Mouse (Mus musculus): Measurements from ENCODE around the gene Alg3. TPM values are rescaled to one million over a fixed set of nuclear protein-coding genes. Genes with fewer than 3 reads are reported as not detected.

Alg3 gene
- polyA plus RNA-seq, 1 experiment, result 36.8 TPM

DNA sequence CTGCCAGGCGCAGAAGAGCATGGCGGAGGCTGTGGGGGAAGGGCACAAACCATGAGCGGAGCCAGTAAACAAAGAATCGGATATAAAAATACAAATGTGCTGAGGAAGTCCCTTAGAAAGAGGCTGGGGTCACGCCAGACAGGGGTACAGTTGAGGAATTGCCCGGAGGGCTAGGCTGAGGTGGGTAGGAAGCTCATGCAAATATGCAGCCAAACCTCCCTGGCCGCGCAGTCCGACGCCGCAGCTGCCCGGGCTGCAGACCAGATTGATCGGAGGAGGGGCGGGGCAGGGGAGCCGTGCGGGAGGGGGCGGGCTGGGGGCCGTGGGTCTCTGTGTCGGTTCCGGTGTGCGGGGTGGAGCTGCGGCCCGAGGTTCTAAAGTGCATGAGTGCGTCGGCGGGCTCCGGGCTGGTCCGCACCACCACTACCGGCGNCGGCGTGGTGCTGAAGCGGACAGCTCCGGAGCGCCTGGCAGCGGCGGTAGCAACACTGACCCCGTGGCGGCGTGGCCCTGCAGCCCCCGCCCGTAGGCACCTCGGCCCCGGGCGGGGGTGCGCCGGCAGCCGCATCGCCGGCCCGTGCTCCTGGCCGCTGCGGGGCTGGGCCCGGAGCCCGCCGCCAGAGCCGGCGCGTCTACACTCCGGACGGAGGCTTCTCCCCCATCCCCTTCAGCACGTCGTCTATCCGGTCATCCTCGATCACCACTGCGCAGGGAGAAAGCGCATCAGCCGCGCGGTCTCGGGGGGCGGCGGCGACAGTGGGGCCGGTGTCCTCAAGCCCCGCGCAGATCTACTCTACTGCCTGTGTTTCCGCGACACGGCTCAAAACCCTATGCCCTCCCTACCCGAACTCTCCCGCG, 8.2 kb upstream of the Alg3 start:
- no peaks in the 10 kb centered on the region for H3K27me3 ChIP-seq (ENCODE audit: control insufficient read depth, insufficient read depth, insufficient read length)
- H3K4me3 ChIP-seq, result peak overlapping the region; percentile 43
- TF ChIP-seq CEBPB (IDR thresholded peaks at IDR 0.05; ENCODE audit: insufficient read depth, poor library complexity, severe bottlenecking), result no peak
- TF ChIP-seq MAX (IDR thresholded peaks at IDR 0.05; ENCODE audit: low read depth), result no peak
- no peak for TF ChIP-seq TCF12 (IDR thresholded peaks at IDR 0.05; ENCODE audit: insufficient read depth, poor library complexity, severe bottlenecking)
- peak; percentile 7 for TF ChIP-seq POLR2A (IDR thresholded peaks at IDR 0.05; ENCODE audit: insufficient read length, low read depth)
- TF ChIP-seq MYOG (IDR thresholded peaks at IDR 0.05; ENCODE audit: control insufficient read depth in 1 of 3, insufficient read depth in 1 of 3, insufficient read length in 2 of 3, low read depth in 2 of 3), result no peak
- TF ChIP-seq MYOD1 (IDR thresholded peaks at IDR 0.05; ENCODE audit: control insufficient read depth in 1 of 3, insufficient read length in 2 of 3, low read depth in 2 of 3), result peak in 1 of 3 experiments; percentile 19
- no peak for TF ChIP-seq E2F4 (IDR thresholded peaks at IDR 0.05; ENCODE audit: insufficient read depth)
- TF ChIP-seq USF1 (IDR thresholded peaks at IDR 0.05; ENCODE audit: low read depth), result no peak
- peak; percentile 4 for TF ChIP-seq POLR2AphosphoS2 (IDR thresholded peaks at IDR 0.05; ENCODE audit: insufficient read length, low read depth)
- peak; percentile 83 for TF ChIP-seq REST (IDR thresholded peaks at IDR 0.05; ENCODE audit: insufficient read depth, insufficient read length)
- no peak for TF ChIP-seq TCF3 (IDR thresholded peaks at IDR 0.05; ENCODE audit: insufficient read length, low read depth)
- TF ChIP-seq SRF (IDR thresholded peaks at IDR 0.05; ENCODE audit: control insufficient read depth, insufficient read length, low read depth), result no peak
- peak overlapping the region; percentile 86 for H3K4me2 ChIP-seq (ENCODE audit: low read depth)
- no peaks in the 10 kb centered on the region for H3K79me2 ChIP-seq (ENCODE audit: control insufficient read depth, insufficient read depth)
- no peak overlapping the region for H3ac ChIP-seq (ENCODE audit: control insufficient read depth, insufficient read length)
- H3K36me3 ChIP-seq (ENCODE audit: control insufficient read depth, insufficient read depth), result no peaks in the 10 kb centered on the region

DNA sequence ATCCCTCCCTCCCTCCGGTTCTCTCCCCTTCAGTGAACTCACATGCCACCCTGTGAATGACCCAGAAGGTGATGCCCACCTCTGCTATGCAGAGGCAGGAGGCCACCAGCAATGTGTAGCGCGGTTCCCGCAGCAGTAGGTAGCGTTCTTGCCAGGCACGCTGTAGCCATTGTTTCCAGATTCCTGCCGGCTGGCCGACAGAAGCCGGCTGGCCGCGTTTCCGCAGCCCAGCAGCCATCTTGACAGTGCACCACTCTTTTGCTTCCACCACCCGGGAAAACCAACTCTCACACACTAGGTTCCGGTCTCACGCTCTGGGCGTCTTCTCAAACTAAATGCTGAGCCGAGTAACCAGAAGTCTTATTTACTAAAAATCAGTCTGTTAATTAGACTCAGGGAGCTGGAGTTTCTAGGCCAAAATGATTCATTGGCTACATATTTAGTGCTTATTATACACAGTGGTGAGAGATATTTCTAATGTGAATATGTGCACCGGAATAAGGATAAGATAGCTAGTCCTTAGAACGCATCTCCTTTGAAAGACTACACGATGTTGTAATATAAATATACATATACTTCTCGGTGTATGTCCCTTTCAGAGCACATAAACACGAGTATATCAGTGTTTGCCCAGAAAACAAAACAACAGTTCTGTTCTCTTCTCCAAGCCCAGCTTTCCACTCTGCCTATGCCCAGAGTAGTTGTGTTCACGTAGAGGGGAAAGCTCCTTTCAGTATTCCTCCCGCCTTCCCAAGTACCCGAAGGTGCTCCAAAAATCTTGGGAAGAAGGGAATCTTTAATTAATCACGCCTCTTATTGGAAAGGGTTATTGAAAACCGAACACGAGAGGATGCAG, 806 bp downstream of the Alg3 start:
- TF ChIP-seq MYOG (IDR thresholded peaks at IDR 0.05; ENCODE audit: control insufficient read depth in 1 of 3, insufficient read depth in 1 of 3, insufficient read length in 2 of 3, low read depth in 2 of 3), result peak in 1 of 3 experiments; percentile 57
- no peak for TF ChIP-seq SRF (IDR thresholded peaks at IDR 0.05; ENCODE audit: control insufficient read depth, insufficient read length, low read depth)
- no peak for TF ChIP-seq TCF12 (IDR thresholded peaks at IDR 0.05; ENCODE audit: insufficient read depth, poor library complexity, severe bottlenecking)
- TF ChIP-seq CEBPB (IDR thresholded peaks at IDR 0.05; ENCODE audit: insufficient read depth, poor library complexity, severe bottlenecking), result no peak
- TF ChIP-seq POLR2AphosphoS2 (IDR thresholded peaks at IDR 0.05; ENCODE audit: insufficient read length, low read depth), result peak; percentile 93
- TF ChIP-seq POLR2A (IDR thresholded peaks at IDR 0.05; ENCODE audit: insufficient read length, low read depth), result peak; percentile 99
- TF ChIP-seq MYOD1 (IDR thresholded peaks at IDR 0.05; ENCODE audit: control insufficient read depth in 1 of 3, insufficient read length in 2 of 3, low read depth in 2 of 3), result peak in 1 of 3 experiments; percentile 26
- peak; percentile 4 for TF ChIP-seq REST (IDR thresholded peaks at IDR 0.05; ENCODE audit: insufficient read depth, insufficient read length)
- TF ChIP-seq USF1 (IDR thresholded peaks at IDR 0.05; ENCODE audit: low read depth), result no peak
- TF ChIP-seq E2F4 (IDR thresholded peaks at IDR 0.05; ENCODE audit: insufficient read depth), result no peak
- TF ChIP-seq MAX (IDR thresholded peaks at IDR 0.05; ENCODE audit: low read depth), result peak; percentile 43
- TF ChIP-seq TCF3 (IDR thresholded peaks at IDR 0.05; ENCODE audit: insufficient read length, low read depth), result no peak
- Histone ChIP-seq H3ac (ENCODE audit: control insufficient read depth, insufficient read length) (peak overlapping the region; percentile 33), H3K4me3 (peak overlapping the region; percentile 71), H3K4me2 (ENCODE audit: low read depth) (peak overlapping the region; percentile 100), H3K79me2 (ENCODE audit: control insufficient read depth, insufficient read depth) (peaks cover 15% of the 10 kb centered on the region), H3K36me3 (ENCODE audit: control insufficient read depth, insufficient read depth) (no peaks in the 10 kb centered on the region), H3K27me3 (ENCODE audit: control insufficient read depth, insufficient read depth, insufficient read length) (no peaks in the 10 kb centered on the region)

DNA sequence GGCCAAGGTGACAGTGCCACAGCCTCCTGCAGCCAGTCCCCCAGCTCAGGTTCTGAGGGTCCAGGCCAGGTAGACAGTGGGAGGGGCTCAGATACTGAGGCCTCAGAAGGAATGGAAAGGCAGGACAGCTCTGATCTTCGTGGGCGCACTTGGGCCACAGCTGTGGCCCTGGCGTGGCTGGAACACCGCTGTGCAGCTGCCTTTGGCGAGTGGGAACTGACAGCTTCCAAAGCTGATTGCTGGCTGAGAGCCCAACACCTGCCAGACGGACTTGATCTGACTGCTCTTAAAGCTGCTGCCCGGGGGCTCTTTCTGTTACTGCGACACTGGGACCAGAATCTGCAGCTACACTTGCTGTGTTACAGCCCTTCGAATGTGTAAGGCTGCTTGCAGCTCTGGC, 6.8 kb downstream of the Alg3 start:
- H3K36me3 ChIP-seq (ENCODE audit: control insufficient read depth, insufficient read depth), result no peaks in the 10 kb centered on the region
- H3K4me3 ChIP-seq, result no peak overlapping the region
- TF ChIP-seq CEBPB (IDR thresholded peaks at IDR 0.05; ENCODE audit: insufficient read depth, poor library complexity, severe bottlenecking), result no peak
- no peak for TF ChIP-seq USF1 (IDR thresholded peaks at IDR 0.05; ENCODE audit: low read depth)
- TF ChIP-seq E2F4 (IDR thresholded peaks at IDR 0.05; ENCODE audit: insufficient read depth), result no peak
- TF ChIP-seq MYOD1 (IDR thresholded peaks at IDR 0.05; ENCODE audit: control insufficient read depth in 1 of 3, insufficient read length in 2 of 3, low read depth in 2 of 3), result peak in 2 of 3 experiments; percentile 65 to 80
- no peak for TF ChIP-seq TCF12 (IDR thresholded peaks at IDR 0.05; ENCODE audit: insufficient read depth, poor library complexity, severe bottlenecking)
- TF ChIP-seq TCF3 (IDR thresholded peaks at IDR 0.05; ENCODE audit: insufficient read length, low read depth), result no peak
- TF ChIP-seq POLR2AphosphoS2 (IDR thresholded peaks at IDR 0.05; ENCODE audit: insufficient read length, low read depth), result no peak
- TF ChIP-seq POLR2A (IDR thresholded peaks at IDR 0.05; ENCODE audit: insufficient read length, low read depth), result peak; percentile 7
- TF ChIP-seq SRF (IDR thresholded peaks at IDR 0.05; ENCODE audit: control insufficient read depth, insufficient read length, low read depth), result no peak
- no peak for TF ChIP-seq MAX (IDR thresholded peaks at IDR 0.05; ENCODE audit: low read depth)
- peak; percentile 28 to 74 (median 67) for TF ChIP-seq MYOG (IDR thresholded peaks at IDR 0.05; ENCODE audit: control insufficient read depth in 1 of 3, insufficient read depth in 1 of 3, insufficient read length in 2 of 3, low read depth in 2 of 3)
- TF ChIP-seq REST (IDR thresholded peaks at IDR 0.05; ENCODE audit: insufficient read depth, insufficient read length), result no peak
- H3K4me2 ChIP-seq (ENCODE audit: low read depth), result no peak overlapping the region
- peaks cover 8% of the 10 kb centered on the region for H3K79me2 ChIP-seq (ENCODE audit: control insufficient read depth, insufficient read depth)
- no peak overlapping the region for H3ac ChIP-seq (ENCODE audit: control insufficient read depth, insufficient read length)
- H3K27me3 ChIP-seq (ENCODE audit: control insufficient read depth, insufficient read depth, insufficient read length), result no peaks in the 10 kb centered on the region

DNA sequence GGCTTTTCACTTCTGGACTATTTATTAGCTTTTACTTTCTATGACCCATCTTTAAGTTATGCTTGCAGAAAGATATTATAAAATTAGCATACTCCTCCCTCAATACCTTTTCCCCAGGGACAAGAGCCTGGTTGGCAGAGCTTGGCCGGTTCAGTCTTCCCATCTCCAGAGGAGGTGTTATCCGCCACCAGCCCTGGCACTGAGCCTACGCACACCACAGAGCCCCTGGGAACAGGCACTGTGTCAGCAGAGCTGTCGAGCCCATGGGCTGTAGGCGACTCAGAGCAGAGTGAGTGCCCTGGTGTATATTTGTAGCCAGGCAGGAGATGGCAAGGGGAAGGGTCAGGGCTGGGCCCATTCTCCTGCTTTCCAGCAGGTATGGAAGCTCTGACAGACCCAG, 11.0 kb downstream of the Alg3 start:
- Histone ChIP-seq H3ac (ENCODE audit: control insufficient read depth, insufficient read length) (no peak overlapping the region), H3K4me3 (no peak overlapping the region), H3K4me2 (ENCODE audit: low read depth) (no peak overlapping the region), H3K79me2 (ENCODE audit: control insufficient read depth, insufficient read depth) (no peaks in the 10 kb centered on the region), H3K27me3 (ENCODE audit: control insufficient read depth, insufficient read depth, insufficient read length) (peaks cover 20% of the 10 kb centered on the region), H3K36me3 (ENCODE audit: control insufficient read depth, insufficient read depth) (no peaks in the 10 kb centered on the region)
- TF ChIP-seq SRF (IDR thresholded peaks at IDR 0.05; ENCODE audit: control insufficient read depth, insufficient read length, low read depth), result no peak
- no peak for TF ChIP-seq TCF12 (IDR thresholded peaks at IDR 0.05; ENCODE audit: insufficient read depth, poor library complexity, severe bottlenecking)
- TF ChIP-seq REST (IDR thresholded peaks at IDR 0.05; ENCODE audit: insufficient read depth, insufficient read length), result no peak
- TF ChIP-seq POLR2A (IDR thresholded peaks at IDR 0.05; ENCODE audit: insufficient read length, low read depth), result no peak
- no peak for TF ChIP-seq TCF3 (IDR thresholded peaks at IDR 0.05; ENCODE audit: insufficient read length, low read depth)
- no peak for TF ChIP-seq MYOD1 (IDR thresholded peaks at IDR 0.05; ENCODE audit: control insufficient read depth in 1 of 3, insufficient read length in 2 of 3, low read depth in 2 of 3)
- no peak for TF ChIP-seq MAX (IDR thresholded peaks at IDR 0.05; ENCODE audit: low read depth)
- no peak for TF ChIP-seq USF1 (IDR thresholded peaks at IDR 0.05; ENCODE audit: low read depth)
- TF ChIP-seq E2F4 (IDR thresholded peaks at IDR 0.05; ENCODE audit: insufficient read depth), result no peak
- no peak for TF ChIP-seq POLR2AphosphoS2 (IDR thresholded peaks at IDR 0.05; ENCODE audit: insufficient read length, low read depth)
- TF ChIP-seq MYOG (IDR thresholded peaks at IDR 0.05; ENCODE audit: control insufficient read depth in 1 of 3, insufficient read depth in 1 of 3, insufficient read length in 2 of 3, low read depth in 2 of 3), result no peak
- TF ChIP-seq CEBPB (IDR thresholded peaks at IDR 0.05; ENCODE audit: insufficient read depth, poor library complexity, severe bottlenecking), result no peak
